Mouse (Mus musculus) lung, postnatal 0 days (tissue): ENCODE measurements around the gene Calhm1.

Experiments used
- CTCF ChIP-seq: IDR thresholded peaks from 2 replicates; pipeline ENCODE4 v1.5.1; 2016; ENCODE audit warnings: antibody characterized with exemption, mild to moderate bottlenecking
- EP300 ChIP-seq: IDR thresholded peaks from 2 replicates; pipeline ENCODE4 v1.6.1; 2016; ENCODE audit warnings: antibody characterized with exemption, mild to moderate bottlenecking, control low read depth

DNA sequence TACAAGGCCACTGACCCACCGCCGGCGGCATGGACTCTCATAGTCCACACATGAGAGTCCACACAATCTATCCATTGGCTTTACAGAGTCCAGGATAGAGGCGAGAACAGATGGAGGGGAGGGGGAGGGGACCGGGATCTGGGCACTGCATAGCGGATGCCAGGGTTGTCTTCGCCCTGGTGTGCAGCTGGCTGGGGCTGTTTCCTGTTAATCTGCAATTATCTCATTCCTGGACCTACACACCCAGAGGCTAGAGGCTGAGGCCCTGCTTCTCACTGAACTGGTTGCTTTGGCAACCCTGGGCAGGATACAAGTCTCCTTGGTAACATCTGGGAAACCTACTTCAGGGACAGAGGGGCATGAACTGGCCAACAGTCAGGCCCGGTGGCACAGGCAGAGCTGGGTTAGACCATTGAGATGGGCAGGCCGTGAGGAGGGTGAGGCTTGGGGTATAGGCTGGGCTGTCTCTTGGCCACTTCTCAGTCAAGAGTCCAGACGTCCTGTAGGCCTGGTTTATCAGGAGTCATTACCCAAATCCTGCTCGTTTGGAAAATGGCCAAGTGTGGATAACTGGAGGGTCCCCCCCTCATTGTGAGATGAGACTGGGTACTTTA lies 44.6 kb upstream of the Calhm1 start:
- TF ChIP-seq CTCF, result no peak
- no peak for TF ChIP-seq EP300
